Mouse (Mus musculus) neural tube, embryonic 12.5 days (tissue): ENCODE measurements around the gene Bri3. TPM values are rescaled to one million over a fixed set of nuclear protein-coding genes. Genes with fewer than 3 reads are reported as not detected.

ENCODE experiments used
- ATAC-seq: fragments of 200-750 bp; cut with Nextera tagmentation; 2 replicates; pipeline ENCODE4 v1.8.0; 2017; ENCODE audit warnings: low read depth, mild to moderate bottlenecking, moderate TSS enrichment, moderate library complexity; ENCODE audit not compliant: low FRiP score
- H3K27ac ChIP-seq: fragments of 300-500 bp; sonication (generic); 2 replicates; pipeline ENCODE4 v1.5.1; 2016
- H3K27me3 ChIP-seq: fragments of 300-500 bp; sonication (generic); replicated peaks from 2 replicates; pipeline ENCODE4 v1.6.1; 2016; ENCODE audit warnings: mild to moderate bottlenecking
- H3K36me3 ChIP-seq: fragments of 300-500 bp; sonication (generic); 2 replicates; pipeline ENCODE4 v1.6.1; 2016; ENCODE audit warnings: mild to moderate bottlenecking
- H3K4me1 ChIP-seq: fragments of 300-500 bp; sonication (generic); 2 replicates; pipeline ENCODE4 v1.6.1; 2016
- H3K4me2 ChIP-seq: fragments of 300-500 bp; sonication (generic); replicated peaks from 2 replicates; pipeline ENCODE4 v1.6.1; 2016; ENCODE audit warnings: mild to moderate bottlenecking
- H3K4me3 ChIP-seq: fragments of 300-500 bp; sonication (generic); 2 replicates; pipeline ENCODE4 v1.5.1; 2016
- H3K9ac ChIP-seq: fragments of 300-500 bp; sonication (generic); 2 replicates; pipeline ENCODE4 v1.6.1; 2016; ENCODE audit warnings: mild to moderate bottlenecking
- H3K9me3 ChIP-seq: fragments of 300-500 bp; sonication (generic); 2 replicates; pipeline ENCODE4 v1.6.1; 2016; ENCODE audit warnings: mild to moderate bottlenecking
- WGBS: fragments of 180-500 bp; shearing (Covaris S2); methylation state at CpG from one replicate; pipeline ENCODE4 v1.1.7; 2016; 5-methylcytosine and 5-hydroxymethylcytosine counted together
- polyA plus RNA-seq: library from polyadenylated mRNA; unstranded; fragments of >200 nt; fragmentation: Nextera tagmentation; extraction: Ambion mirVana; gene quantifications from 2 replicates; pipeline ENCODE4 v1.2.1, GENCODE M21; 2016

Gene Bri3
- polyA plus RNA-seq, 1 experiment from 2014 or later = 148 TPM

- H3K9me3 ChIP-seq = no peaks in the 10 kb centered on the region; the same call in 1 of the 2 replicates
- ATAC-seq = no peak
- 83% methylated on average over 2 of the region's 2 CpGs for WGBS
- no peak overlapping the region for H3K27ac ChIP-seq
- H3K36me3 ChIP-seq = no peaks in the 10 kb centered on the region
- no peak overlapping the region for H3K9ac ChIP-seq
- H3K4me2 ChIP-seq = no peak overlapping the region
- no peaks in the 10 kb centered on the region for H3K4me1 ChIP-seq
- no peaks in the 10 kb centered on the region for H3K27me3 ChIP-seq
- H3K4me3 ChIP-seq = no peak overlapping the region
These were observed 1.4 kb downstream of the Bri3 start for GRCm38 (mm10) chr5:144245592-144245991.

- no peak overlapping the region for H3K4me2 ChIP-seq
- ATAC-seq = no peak
- H3K9ac ChIP-seq = no peak overlapping the region
- H3K9me3 ChIP-seq = no peaks in the 10 kb centered on the region; the same call in 1 of the 2 replicates
- no peaks in the 10 kb centered on the region for H3K36me3 ChIP-seq
- no peak overlapping the region for H3K27ac ChIP-seq
- WGBS = 87% methylated on average over 7 of the region's 7 CpGs
- H3K4me3 ChIP-seq = no peak overlapping the region
- no peaks in the 10 kb centered on the region for H3K27me3 ChIP-seq
- no peaks in the 10 kb centered on the region for H3K4me1 ChIP-seq
These were observed 2.4 kb downstream of the Bri3 start for GRCm38 (mm10) chr5:144246669-144247068.

GRCm38 (mm10) chr5:144247307-144247706 lies 3.1 kb downstream of the Bri3 start:
- H3K9ac ChIP-seq = no peak overlapping the region
- no peaks in the 10 kb centered on the region for H3K36me3 ChIP-seq
- no peak overlapping the region for H3K27ac ChIP-seq
- 81% methylated on average over 10 of the region's 10 CpGs for WGBS
- no peak overlapping the region for H3K4me3 ChIP-seq
- no peaks in the 10 kb centered on the region; the same call in 1 of the 2 replicates for H3K9me3 ChIP-seq
- no peak for ATAC-seq
- no peaks in the 10 kb centered on the region for H3K4me1 ChIP-seq
- no peaks in the 10 kb centered on the region for H3K27me3 ChIP-seq
- H3K4me2 ChIP-seq = no peak overlapping the region

- Histone ChIP-seq H3K4me2 (no peak overlapping the region), H3K9me3 (no peaks in the 10 kb centered on the region; the same call in 1 of the 2 replicates), H3K4me3 (no peak overlapping the region), H3K9ac (no peak overlapping the region), H3K4me1 (no peaks in the 10 kb centered on the region), H3K27ac (no peak overlapping the region), H3K27me3 (no peaks in the 10 kb centered on the region), H3K36me3 (no peaks in the 10 kb centered on the region)
- no peak for ATAC-seq
- WGBS = 81% methylated on average over 10 of the region's 10 CpGs
These were observed 3.8 kb downstream of the Bri3 start for GRCm38 (mm10) chr5:144247906-144248585.

GRCm38 (mm10) chr5:144249871-144250270 lies 5.6 kb downstream of the Bri3 start:
- 86% methylated on average over 3 of the region's 3 CpGs for WGBS
- Histone ChIP-seq H3K27ac (no peak overlapping the region), H3K36me3 (no peaks in the 10 kb centered on the region), H3K4me2 (no peak overlapping the region), H3K4me3 (no peak overlapping the region), H3K4me1 (0 out of 2 replicates have a peak, but pooled peaks cover 5% of the 10 kb centered on the region), H3K27me3 (no peaks in the 10 kb centered on the region), H3K9me3 (no peaks in the 10 kb centered on the region; the same call in 1 of the 2 replicates), H3K9ac (no peak overlapping the region)
- no peak for ATAC-seq

GRCm38 (mm10) chr5:144251876-144252577 lies 7.8 kb downstream of the Bri3 start:
- Histone ChIP-seq H3K36me3 (no peaks in the 10 kb centered on the region), H3K4me2 (no peak overlapping the region), H3K9ac (no peak overlapping the region), H3K9me3 (no peaks in the 10 kb centered on the region; the same call in 1 of the 2 replicates), H3K27ac (no peak overlapping the region), H3K27me3 (no peaks in the 10 kb centered on the region), H3K4me1 (peaks cover 13% of the 10 kb centered on the region), H3K4me3 (no peak overlapping the region)
- 92% methylated on average over 13 of the region's 13 CpGs for WGBS
- ATAC-seq = no peak

- Histone ChIP-seq H3K4me3 (no peak overlapping the region), H3K9me3 (no peaks in the 10 kb centered on the region; the same call in 1 of the 2 replicates), H3K27ac (no peak overlapping the region), H3K4me1 (peaks cover 25% of the 10 kb centered on the region), H3K27me3 (no peaks in the 10 kb centered on the region), H3K9ac (no peak overlapping the region), H3K4me2 (no peak overlapping the region), H3K36me3 (no peaks in the 10 kb centered on the region; the same call in 1 of the 2 replicates)
- WGBS = 74% methylated on average over 4 of the region's 4 CpGs
- ATAC-seq = no peak
These were observed 9.0 kb downstream of the Bri3 start for GRCm38 (mm10) chr5:144253212-144253611.

- peaks cover 35% of the 10 kb centered on the region for H3K4me1 ChIP-seq
- H3K36me3 ChIP-seq = peaks cover 8% of the 10 kb centered on the region; the same call in 1 of the 2 replicates
- ATAC-seq = peak; percentile 15; the same call in 1 of the 2 replicates
- no peaks in the 10 kb centered on the region for H3K27me3 ChIP-seq
- peak overlapping the region; percentile 88 for H3K4me2 ChIP-seq
- H3K9me3 ChIP-seq = no peaks in the 10 kb centered on the region; the same call in 1 of the 2 replicates
- H3K9ac ChIP-seq = peak overlapping the region; percentile 96; the same call in 1 of the 2 replicates
- WGBS = 61% methylated on average over 16 of the region's 16 CpGs
- H3K4me3 ChIP-seq = peak overlapping the region; percentile 99
- H3K27ac ChIP-seq = no peak overlapping the region
These were observed 10.0 kb downstream of the Bri3 start for GRCm38 (mm10) chr5:144254122-144254810.

GRCm38 (mm10) chr5:144254811-144255631 lies 10.8 kb downstream of the Bri3 start:
- Histone ChIP-seq H3K4me1 (peaks cover 40% of the 10 kb centered on the region), H3K27ac (peak overlapping the region; percentile 82), H3K36me3 (peaks cover 8% of the 10 kb centered on the region; the same call in 1 of the 2 replicates), H3K4me3 (peak overlapping the region; percentile 99), H3K9me3 (no peaks in the 10 kb centered on the region; the same call in 1 of the 2 replicates), H3K4me2 (peak overlapping the region; percentile 88), H3K9ac (peak overlapping the region; percentile 96), H3K27me3 (no peaks in the 10 kb centered on the region)
- WGBS = 1% methylated on average over 72 of the region's 84 CpGs
- ATAC-seq = peak; percentile 74

GRCm38 (mm10) chr5:144255632-144256540 lies 11.6 kb downstream of the Bri3 start:
- Histone ChIP-seq H3K9ac (peak overlapping the region; percentile 96), H3K27me3 (no peaks in the 10 kb centered on the region), H3K4me3 (peak overlapping the region; percentile 99), H3K4me1 (peaks cover 40% of the 10 kb centered on the region), H3K4me2 (peak overlapping the region; percentile 88), H3K27ac (peak overlapping the region; percentile 82), H3K36me3 (peaks cover 8% of the 10 kb centered on the region; the same call in 1 of the 2 replicates), H3K9me3 (no peaks in the 10 kb centered on the region)
- peak; percentile 60 for ATAC-seq
- whole genome bisulfite sequencing = under 1% methylated on average over 34 of the region's 40 CpGs

- Histone ChIP-seq H3K4me2 (peak overlapping the region; percentile 88), H3K36me3 (peaks cover 8% of the 10 kb centered on the region; the same call in 1 of the 2 replicates), H3K27ac (peak overlapping the region; percentile 20; the same call in 1 of the 2 replicates), H3K4me3 (peak overlapping the region; percentile 99), H3K9me3 (no peaks in the 10 kb centered on the region), H3K9ac (peak overlapping the region; percentile 96), H3K4me1 (peaks cover 40% of the 10 kb centered on the region), H3K27me3 (no peaks in the 10 kb centered on the region)
- WGBS = 14% methylated on average over 7 of the region's 7 CpGs
- ATAC-seq = no peak
These were observed 12.3 kb downstream of the Bri3 start for GRCm38 (mm10) chr5:144256541-144256870.
